Mouse (Mus musculus) embryonic fibroblast, embryonic 13.5 days (primary cell): Measurements from ENCODE around the gene Plxnc1. TPM values are rescaled to one million over a fixed set of nuclear protein-coding genes. Genes with fewer than 3 reads are reported as not detected.

ENCODE experiments used
- H3K27ac ChIP-seq: 2 replicates; pipeline ENCODE4 v1.5.1; 2012; ENCODE audit warnings: low read length, control low read depth, inconsistent platforms; ENCODE audit not compliant: insufficient read depth
- H3K4me1 ChIP-seq: 2 replicates; pipeline ENCODE4 v1.6.1; 2011; ENCODE audit warnings: low read length; ENCODE audit not compliant: control insufficient read depth, insufficient read depth
- H3K4me3 ChIP-seq: 2 replicates; pipeline ENCODE4 v1.5.1; 2011; ENCODE audit warnings: mild to moderate bottlenecking, control low read depth, low read length; ENCODE audit not compliant: insufficient read depth
- CTCF ChIP-seq: IDR thresholded peaks from 2 replicates; pipeline ENCODE4 v1.5.1; 2011; ENCODE audit warnings: mild to moderate bottlenecking, control low read depth, low read length, moderate library complexity, borderline replicate concordance; ENCODE audit not compliant: insufficient read depth
- POLR2A ChIP-seq: IDR thresholded peaks from 2 replicates; pipeline ENCODE4 v1.6.1; 2011; ENCODE audit warnings: low read depth, mild to moderate bottlenecking, control low read depth, low read length, moderate library complexity
- polyA plus RNA-seq: library from polyadenylated mRNA; stranded (reverse); fragments of >200 nt; gene quantifications from 2 replicates; pipeline ENCODE4 v1.2.4, GENCODE M21; 2011; ENCODE audit warnings: low read depth; ENCODE audit not compliant: missing spikeins, insufficient read length

Gene Plxnc1
- polyA plus RNA-seq, 1 experiment: 16.5 TPM

DNA sequence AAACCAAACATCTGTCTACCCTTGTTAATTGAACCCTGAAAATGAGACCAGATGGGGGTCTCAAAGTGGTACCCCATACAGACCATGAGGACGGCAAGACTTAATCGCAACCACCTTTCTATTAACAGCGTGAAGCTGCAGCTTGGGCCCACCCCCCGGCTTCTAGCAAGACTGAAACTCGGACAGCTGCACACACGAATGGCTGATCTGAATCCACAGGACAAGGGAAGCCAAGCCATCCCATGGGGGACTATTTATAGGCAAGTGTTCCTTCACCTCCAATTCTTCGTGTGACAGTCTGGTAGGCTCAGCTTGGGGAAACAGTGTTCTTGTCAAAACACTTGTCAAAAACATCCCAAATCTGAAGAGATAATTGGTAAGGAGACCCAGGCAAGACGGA, 24.1 kb downstream of the Plxnc1 start:
- TF ChIP-seq POLR2A (no peak), CTCF (no peak)
- Histone ChIP-seq H3K27ac (no peak overlapping the region), H3K4me3 (no peak overlapping the region), H3K4me1 (no peaks in the 10 kb centered on the region)

DNA sequence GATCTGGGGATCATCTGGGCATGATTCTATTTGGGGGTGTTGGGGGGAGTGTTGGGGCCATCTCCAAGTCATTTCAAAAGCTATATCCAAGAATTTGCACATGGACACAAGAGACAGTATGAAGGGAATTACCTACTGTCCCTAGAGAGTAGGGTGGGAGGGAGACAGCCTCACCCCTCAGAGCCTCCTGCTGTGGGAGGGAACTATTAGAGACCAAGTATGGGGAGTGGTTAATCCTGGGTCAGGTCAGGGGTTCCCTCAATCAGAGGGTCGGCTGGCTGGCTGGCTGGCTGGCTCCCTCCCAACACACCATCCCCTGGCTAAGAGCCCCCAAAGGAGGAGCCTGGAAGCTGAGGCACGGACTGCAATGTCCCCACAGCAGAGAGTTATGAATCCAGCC, 24.7 kb downstream of the Plxnc1 start:
- Histone ChIP-seq H3K27ac (no peak overlapping the region), H3K4me1 (no peaks in the 10 kb centered on the region), H3K4me3 (no peak overlapping the region)
- TF ChIP-seq CTCF (no peak), POLR2A (no peak)

DNA sequence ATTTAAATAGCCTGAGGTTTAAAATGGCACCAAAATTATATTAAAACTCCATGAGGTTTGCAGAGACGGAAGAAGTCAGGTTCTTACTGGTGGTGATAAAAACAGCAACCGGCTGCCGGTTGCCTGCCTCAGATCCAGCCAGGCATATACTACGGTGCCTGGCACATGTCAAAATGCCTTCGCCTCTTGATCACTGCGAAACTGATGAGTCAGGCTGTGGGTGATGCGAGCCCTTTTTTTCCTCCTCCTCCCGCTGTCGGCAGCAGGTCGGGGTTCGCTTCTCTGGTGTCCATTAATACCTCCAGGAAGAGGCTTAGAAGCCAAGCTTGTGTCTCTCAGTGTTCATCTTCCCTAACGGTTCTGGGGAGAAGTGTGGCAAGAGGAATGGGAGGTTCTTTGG, 25.1 kb downstream of the Plxnc1 start:
- Histone ChIP-seq H3K27ac (no peak overlapping the region), H3K4me1 (no peaks in the 10 kb centered on the region), H3K4me3 (no peak overlapping the region)
- TF ChIP-seq CTCF (no peak), POLR2A (no peak)

DNA sequence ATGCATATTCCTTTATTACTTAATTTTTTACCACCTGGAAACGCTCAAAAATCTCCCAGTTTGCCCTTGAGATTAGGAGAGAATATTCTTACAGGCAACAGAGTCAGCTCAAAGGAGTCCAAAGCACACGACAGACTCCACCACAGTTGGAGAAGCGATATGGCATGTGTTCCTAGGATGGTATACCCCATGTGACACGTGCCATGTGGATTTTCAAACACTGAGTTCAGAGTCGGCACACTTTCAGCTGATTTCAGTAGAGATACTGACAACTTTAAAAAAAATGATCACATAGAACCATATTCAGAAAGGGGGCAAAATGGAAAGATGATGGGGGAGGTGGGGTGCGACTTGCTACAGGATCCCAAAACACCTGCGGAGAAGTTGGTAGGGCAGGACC, 26.0 kb downstream of the Plxnc1 start:
- no peak for TF ChIP-seq CTCF
- TF ChIP-seq POLR2A: no peak
- no peak overlapping the region for H3K4me3 ChIP-seq
- no peak overlapping the region for H3K27ac ChIP-seq
- H3K4me1 ChIP-seq: no peaks in the 10 kb centered on the region

DNA sequence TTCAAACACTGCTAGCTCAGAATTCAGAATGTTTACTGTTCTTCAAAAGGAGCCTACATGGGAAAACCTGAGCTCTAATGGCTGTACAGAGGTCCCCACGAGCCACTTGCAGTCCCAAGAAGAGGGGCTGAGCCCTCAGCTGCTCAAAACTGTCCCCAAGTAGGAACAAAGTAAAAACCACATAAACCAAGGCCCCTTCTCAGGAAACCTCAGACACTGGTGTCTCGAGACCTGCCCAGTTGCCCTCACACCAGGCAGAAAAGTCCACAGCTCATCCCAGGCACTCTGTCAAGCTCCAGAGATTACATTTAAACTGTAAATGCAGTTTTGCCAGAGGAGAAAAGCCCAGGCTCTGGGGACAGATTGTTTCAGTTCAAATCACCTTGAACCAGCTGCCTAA, 26.6 kb downstream of the Plxnc1 start:
- Histone ChIP-seq H3K4me1 (no peaks in the 10 kb centered on the region), H3K27ac (no peak overlapping the region), H3K4me3 (no peak overlapping the region)
- TF ChIP-seq POLR2A (no peak), CTCF (no peak)

DNA sequence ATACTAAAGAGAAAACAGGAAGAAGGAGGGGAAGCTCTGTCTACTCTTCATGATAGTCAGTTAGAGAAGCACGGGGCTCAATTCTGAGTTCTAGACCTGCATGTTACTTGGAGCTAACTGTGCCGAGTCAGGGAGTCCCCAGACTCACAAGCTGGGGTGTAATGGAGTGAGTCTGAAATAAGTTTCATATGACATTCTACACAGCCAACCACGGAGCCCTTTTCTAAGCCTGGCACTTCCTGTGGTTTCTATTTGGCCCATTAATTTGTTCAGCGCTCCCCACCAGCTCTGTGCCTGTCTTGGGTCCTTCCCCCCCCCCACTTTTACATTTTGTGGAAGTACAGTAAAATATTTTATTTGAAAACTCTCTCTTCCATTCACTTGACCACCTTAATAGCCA, 27.3 kb downstream of the Plxnc1 start:
- TF ChIP-seq CTCF: no peak
- TF ChIP-seq POLR2A: no peak
- Histone ChIP-seq H3K27ac (no peak overlapping the region), H3K4me1 (no peaks in the 10 kb centered on the region), H3K4me3 (no peak overlapping the region)

DNA sequence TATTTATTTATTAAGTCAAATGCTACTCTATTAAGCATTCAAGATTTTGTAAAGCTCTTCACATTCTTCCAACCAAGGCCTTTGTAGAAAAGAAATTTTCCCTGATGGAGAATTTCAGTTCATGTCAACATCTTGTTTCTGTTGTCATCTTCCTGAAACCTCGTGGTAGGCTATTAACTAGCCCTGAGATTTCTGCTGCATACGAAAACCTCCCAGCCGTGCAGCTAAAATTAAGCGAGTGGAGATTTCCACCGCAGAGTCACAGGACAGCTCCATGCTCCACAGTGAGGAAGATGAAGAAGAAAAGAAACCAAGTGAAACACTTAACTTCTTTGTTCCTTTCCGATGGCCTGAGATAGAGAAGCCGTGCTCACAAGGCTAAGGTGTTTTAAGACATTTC, 28.0 kb downstream of the Plxnc1 start:
- H3K4me3 ChIP-seq: no peak overlapping the region
- TF ChIP-seq CTCF (no peak), POLR2A (no peak)
- no peak overlapping the region for H3K27ac ChIP-seq
- H3K4me1 ChIP-seq: no peaks in the 10 kb centered on the region

DNA sequence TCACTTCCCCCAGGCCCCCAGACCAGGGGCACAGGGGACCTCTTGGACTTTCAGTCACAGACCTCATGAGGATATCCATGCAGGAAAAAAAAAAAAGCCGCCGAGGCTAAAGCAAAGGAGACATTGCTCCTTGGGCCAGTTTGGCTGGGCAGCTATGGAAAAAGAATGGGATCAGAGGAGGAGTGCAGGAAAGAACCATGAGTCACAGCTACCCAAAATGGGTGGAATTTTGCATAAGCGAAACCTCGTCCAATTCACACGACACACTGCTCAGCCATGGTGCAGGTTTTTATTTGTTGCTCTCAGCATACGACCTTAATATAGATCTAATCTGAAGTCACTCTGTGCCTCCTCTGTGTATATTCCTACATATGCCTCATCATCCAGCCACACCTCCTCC, 28.9 kb downstream of the Plxnc1 start:
- no peak overlapping the region for H3K27ac ChIP-seq
- H3K4me3 ChIP-seq: no peak overlapping the region
- TF ChIP-seq CTCF (no peak), POLR2A (no peak)
- H3K4me1 ChIP-seq: no peaks in the 10 kb centered on the region

DNA sequence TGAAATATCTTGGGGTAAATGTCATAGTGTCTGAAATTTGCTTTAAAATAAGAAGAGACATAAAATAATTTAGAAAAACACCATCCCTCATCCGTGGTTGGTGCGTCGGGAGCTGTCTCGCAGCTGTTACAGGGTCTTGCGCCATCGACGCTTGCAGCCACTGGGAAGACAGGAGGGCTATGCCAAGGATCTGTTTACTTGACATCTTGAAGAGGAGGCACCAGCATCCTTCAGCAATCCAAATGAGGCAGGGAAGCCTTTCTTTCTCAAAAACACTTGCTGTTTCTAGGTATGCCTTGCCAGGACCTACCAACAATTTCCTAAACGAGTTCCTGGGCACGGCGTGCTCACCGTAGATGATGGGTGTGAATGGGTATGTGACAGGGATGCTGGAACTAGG, 30.6 kb downstream of the Plxnc1 start:
- Histone ChIP-seq H3K4me1 (no peaks in the 10 kb centered on the region), H3K4me3 (no peak overlapping the region), H3K27ac (no peak overlapping the region)
- TF ChIP-seq POLR2A: no peak
- no peak for TF ChIP-seq CTCF

DNA sequence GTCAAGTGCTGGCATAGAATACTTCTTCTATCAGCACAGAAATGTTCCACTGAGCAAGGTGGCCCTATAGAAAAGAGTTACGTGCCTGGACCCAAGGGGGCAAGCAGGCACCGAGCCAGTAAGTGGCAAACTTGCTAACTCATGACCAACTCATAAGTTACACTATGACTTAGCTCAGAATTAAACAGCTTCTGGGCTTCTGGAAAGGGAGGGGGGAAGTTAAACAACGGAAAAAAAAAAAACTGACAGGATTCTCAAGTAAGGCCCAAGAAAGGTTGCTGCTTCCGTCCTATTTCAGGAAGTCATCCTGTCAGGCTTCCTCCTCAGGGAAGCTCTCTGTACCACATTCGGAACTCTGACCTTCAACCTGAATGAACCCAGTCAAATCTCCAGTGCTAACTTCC, 31.3 kb downstream of the Plxnc1 start:
- H3K4me3 ChIP-seq: no peak overlapping the region
- H3K27ac ChIP-seq: no peak overlapping the region
- H3K4me1 ChIP-seq: no peaks in the 10 kb centered on the region
- TF ChIP-seq POLR2A (no peak), CTCF (no peak)

DNA sequence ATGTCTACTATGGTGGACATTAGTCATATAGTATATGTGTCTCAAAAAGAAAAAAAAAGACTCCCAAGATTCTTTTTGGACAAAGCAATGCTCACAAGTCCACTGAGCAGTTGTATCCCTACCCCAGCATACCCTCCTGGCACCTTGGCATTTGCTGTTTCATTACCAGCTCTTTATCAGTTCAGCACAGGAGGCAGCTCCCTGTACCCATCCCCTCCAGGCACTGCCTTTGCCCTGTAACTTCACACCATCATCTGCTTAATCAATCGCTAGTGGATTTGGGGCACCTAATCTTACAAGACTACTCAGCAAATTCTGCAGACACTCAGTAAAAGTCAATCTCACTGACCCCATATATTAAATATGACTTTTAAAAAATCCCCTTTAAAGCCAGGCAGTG, 32.1 kb downstream of the Plxnc1 start:
- TF ChIP-seq POLR2A (no peak), CTCF (no peak)
- Histone ChIP-seq H3K4me3 (no peak overlapping the region), H3K4me1 (no peaks in the 10 kb centered on the region), H3K27ac (no peak overlapping the region)
